Mouse (Mus musculus) forebrain, embryonic 10.5 days (tissue): Measurements from ENCODE around the gene Pacs2. TPM values are rescaled to one million over a fixed set of nuclear protein-coding genes. Genes with fewer than 3 reads are reported as not detected.

Experiments used
- DNase-seq: peaks from one replicate; pipeline ENCODE4 v3.0.0-alpha.2; 2017; ENCODE audit warnings: low spot score; ENCODE audit errors: extremely low spot score
- H3K27ac ChIP-seq: fragments of 300-500 bp; sonication (generic); 2 replicates; pipeline ENCODE4 v1.5.1; 2016; ENCODE audit warnings: mild to moderate bottlenecking
- H3K27me3 ChIP-seq: fragments of 300-500 bp; sonication (generic); 2 replicates; pipeline ENCODE4 v1.6.1; 2016; ENCODE audit warnings: mild to moderate bottlenecking; ENCODE audit not compliant: poor library complexity, severe bottlenecking
- H3K36me3 ChIP-seq: fragments of 300-500 bp; sonication (generic); replicated peaks from 2 replicates; pipeline ENCODE4 v1.6.1; 2016; ENCODE audit warnings: mild to moderate bottlenecking, moderate library complexity
- H3K4me1 ChIP-seq: fragments of 300-500 bp; sonication (generic); 2 replicates; pipeline ENCODE4 v1.6.1; 2016
- H3K4me3 ChIP-seq: fragments of 300-500 bp; sonication (generic); 2 replicates; pipeline ENCODE4 v1.5.1; 2016; ENCODE audit warnings: mild to moderate bottlenecking, moderate library complexity
- H3K9me3 ChIP-seq: fragments of 300-500 bp; sonication (generic); 2 replicates; pipeline ENCODE4 v1.6.1; 2016; ENCODE audit warnings: mild to moderate bottlenecking, moderate library complexity
- WGBS: fragments of 180-500 bp; shearing (Covaris S2); methylation state at CpG from one replicate; pipeline ENCODE4 v1.1.7; 2016; 5-methylcytosine and 5-hydroxymethylcytosine counted together
- polyA plus RNA-seq: library from polyadenylated mRNA; unstranded; fragments of >200 nt; fragmentation: Nextera tagmentation; extraction: Ambion mirVana; gene quantifications from 2 replicates; pipeline ENCODE4 v1.2.1, GENCODE M21; 2016

The Pacs2 gene
- polyA plus RNA-seq, result 16.9 and 18.3 TPM in 2 replicates

DNA sequence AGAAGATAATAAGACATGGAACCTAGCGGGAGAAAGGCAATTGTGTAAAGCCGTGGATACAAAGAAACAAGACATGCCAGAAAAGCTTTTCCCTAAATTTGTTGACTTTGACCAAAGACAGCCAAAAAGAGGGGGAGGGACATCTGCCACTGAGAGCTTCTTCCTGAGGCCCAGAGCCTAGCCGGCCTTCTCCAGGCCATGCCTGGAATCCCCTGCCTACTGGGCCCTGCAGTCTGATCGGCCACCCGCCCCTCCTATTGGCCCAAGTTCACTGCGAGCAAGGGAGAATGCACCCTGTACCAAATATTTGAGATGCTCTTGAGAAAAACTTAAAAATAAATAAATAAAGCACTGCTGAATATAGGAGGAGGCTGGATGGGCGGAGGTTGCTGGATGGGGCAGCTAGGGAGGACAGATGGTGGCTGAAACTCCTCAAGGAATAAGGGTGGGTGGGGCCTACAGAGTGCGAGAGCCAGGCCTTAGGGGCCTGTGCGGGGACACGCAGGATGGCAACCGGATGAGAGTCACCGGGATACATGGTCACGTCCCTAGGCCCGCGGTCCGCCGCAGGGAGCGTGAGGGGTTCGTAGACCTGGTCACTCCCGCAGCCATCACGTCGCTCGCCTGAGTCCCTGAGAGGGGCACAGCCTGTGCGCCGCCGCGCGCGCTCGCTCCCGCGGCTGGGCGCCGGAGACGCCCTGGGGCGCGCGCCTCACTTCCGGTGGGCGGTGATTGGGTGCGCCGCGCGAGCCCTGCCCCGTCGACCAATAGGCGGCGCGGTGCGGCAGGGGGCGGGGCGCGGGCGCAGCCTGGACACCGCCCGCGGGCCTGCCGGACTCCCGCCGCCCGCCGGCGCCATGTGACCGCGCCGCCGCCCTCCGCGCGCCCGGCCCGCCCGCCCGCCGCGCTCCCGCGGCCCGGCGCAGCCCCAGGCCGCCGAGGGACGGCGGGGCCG lies at the start of gene Pacs2:
Gene Pacs2, plus strand, starts transcription at position 905 of the 955 bp plus-strand sequence.
- Histone ChIP-seq H3K27me3 (no peaks in the 10 kb centered on the region), H3K27ac (peak within 1 kb of the TSS; percentile 95), H3K36me3 (peaks cover 10% of the 10 kb centered on the region), H3K9me3 (no peaks in the 10 kb centered on the region), H3K4me3 (peak within 1 kb of the TSS; percentile 94), H3K4me1 (peaks cover 49% of the 10 kb centered on the region)
- 9% methylated on average over 84 of the region's 85 CpGs for WGBS
- peak; percentile 86 for DNase-seq

DNA sequence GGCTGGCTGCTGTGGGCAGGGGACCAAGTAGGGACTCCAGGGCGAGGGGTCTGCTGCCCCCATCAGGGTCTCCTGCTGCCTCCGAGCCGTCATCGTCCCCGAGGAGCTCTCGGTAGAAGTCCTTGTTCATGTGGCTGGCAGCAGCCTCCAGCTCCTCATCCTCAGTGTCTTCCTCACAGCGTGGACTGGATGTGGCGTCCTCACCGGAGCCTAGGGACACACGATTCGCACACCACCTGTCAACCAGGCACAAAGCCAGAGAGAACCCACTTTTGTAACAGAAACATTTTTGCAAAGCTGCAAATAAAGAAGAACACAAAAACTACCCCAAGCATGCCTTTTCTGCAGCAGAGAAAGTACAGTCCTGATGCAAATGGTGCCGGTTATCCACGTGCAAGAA lies 48.5 kb upstream of the Pacs2 start:
- H3K27me3 ChIP-seq, result no peaks in the 10 kb centered on the region
- H3K27ac ChIP-seq, result no peak overlapping the region
- no peaks in the 10 kb centered on the region for H3K4me1 ChIP-seq
- peaks cover 100% of the 10 kb centered on the region for H3K36me3 ChIP-seq
- H3K4me3 ChIP-seq, result no peak overlapping the region
- DNase-seq, result no peak
- WGBS, result 91% methylated on average over 13 of the region's 13 CpGs
- no peaks in the 10 kb centered on the region for H3K9me3 ChIP-seq

DNA sequence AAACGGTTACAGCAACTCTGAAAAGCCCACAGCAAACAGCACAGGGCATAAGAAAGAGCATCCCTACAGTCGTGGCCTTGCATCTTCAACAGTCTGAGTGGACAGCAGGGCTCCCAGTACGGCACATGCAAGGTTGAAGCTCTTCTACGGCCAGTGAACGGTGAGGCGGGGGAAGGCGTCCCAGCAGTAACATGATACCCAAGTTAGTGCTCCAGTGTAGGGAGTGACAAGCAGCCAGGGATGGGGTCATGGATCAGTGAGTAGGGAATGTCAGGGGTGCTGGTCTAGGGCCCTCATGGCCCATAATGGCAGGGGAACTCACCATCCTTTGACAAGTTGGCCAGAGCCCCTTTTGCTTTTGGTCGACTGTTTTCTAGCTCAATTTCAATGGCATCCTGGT lies 45.4 kb upstream of the Pacs2 start:
- no peaks in the 10 kb centered on the region for H3K9me3 ChIP-seq
- H3K4me1 ChIP-seq, result no peaks in the 10 kb centered on the region
- WGBS, result 80% methylated on average over 8 of the region's 8 CpGs
- no peaks in the 10 kb centered on the region for H3K27me3 ChIP-seq
- no peak overlapping the region for H3K27ac ChIP-seq
- no peak overlapping the region for H3K4me3 ChIP-seq
- H3K36me3 ChIP-seq, result peaks cover 100% of the 10 kb centered on the region
- no peak for DNase-seq

DNA sequence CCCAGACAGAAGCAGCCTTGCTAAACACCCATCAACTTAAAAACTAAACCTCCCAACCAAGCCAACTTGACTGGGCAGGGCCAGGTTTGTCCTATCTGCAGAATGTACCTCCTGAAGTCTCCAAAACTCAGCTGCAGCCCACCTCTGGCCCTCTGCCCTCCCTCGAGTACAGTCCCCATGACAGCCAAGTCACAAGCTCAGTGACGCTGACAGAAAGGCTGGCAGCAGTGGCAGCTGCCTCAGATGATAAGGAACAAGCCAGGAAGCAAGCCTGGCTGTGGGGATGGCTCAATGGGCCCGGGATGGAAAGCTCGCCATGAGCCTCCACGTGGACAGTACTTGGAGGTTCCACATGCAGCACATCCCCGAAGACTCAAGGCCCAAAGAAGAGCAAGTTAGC lies 44.7 kb upstream of the Pacs2 start:
- 89% methylated on average over 6 of the region's 6 CpGs for WGBS
- H3K4me3 ChIP-seq, result no peak overlapping the region
- DNase-seq, result no peak
- H3K27me3 ChIP-seq, result no peaks in the 10 kb centered on the region
- no peaks in the 10 kb centered on the region for H3K9me3 ChIP-seq
- peaks cover 100% of the 10 kb centered on the region for H3K36me3 ChIP-seq
- no peaks in the 10 kb centered on the region for H3K4me1 ChIP-seq
- H3K27ac ChIP-seq, result no peak overlapping the region

DNA sequence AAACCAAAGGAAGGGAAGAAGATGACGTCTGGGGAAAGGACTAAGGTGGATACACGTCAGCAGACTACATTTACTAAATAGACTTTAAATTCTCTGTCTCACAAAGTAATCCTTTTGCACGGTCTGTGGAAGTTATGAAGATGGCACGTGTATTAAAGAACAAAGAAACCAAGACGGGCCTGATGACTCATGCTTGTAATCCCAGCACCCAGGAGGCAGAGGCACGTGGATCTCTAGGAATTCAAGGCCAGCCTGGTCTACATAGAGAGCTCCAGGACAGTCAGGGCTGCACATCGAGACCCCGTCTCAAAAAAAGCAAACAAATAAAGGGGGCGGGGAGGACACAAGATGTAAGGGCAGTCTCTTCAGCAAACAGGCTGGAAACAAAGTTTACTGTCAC lies 39.6 kb upstream of the Pacs2 start:
- H3K36me3 ChIP-seq, result peaks cover 80% of the 10 kb centered on the region
- H3K9me3 ChIP-seq, result no peaks in the 10 kb centered on the region
- DNase-seq, result no peak
- peaks cover 21% of the 10 kb centered on the region for H3K4me1 ChIP-seq
- WGBS, result 91% methylated on average over 9 of the region's 9 CpGs
- H3K27ac ChIP-seq, result no peak overlapping the region
- no peak overlapping the region for H3K4me3 ChIP-seq
- H3K27me3 ChIP-seq, result no peaks in the 10 kb centered on the region

DNA sequence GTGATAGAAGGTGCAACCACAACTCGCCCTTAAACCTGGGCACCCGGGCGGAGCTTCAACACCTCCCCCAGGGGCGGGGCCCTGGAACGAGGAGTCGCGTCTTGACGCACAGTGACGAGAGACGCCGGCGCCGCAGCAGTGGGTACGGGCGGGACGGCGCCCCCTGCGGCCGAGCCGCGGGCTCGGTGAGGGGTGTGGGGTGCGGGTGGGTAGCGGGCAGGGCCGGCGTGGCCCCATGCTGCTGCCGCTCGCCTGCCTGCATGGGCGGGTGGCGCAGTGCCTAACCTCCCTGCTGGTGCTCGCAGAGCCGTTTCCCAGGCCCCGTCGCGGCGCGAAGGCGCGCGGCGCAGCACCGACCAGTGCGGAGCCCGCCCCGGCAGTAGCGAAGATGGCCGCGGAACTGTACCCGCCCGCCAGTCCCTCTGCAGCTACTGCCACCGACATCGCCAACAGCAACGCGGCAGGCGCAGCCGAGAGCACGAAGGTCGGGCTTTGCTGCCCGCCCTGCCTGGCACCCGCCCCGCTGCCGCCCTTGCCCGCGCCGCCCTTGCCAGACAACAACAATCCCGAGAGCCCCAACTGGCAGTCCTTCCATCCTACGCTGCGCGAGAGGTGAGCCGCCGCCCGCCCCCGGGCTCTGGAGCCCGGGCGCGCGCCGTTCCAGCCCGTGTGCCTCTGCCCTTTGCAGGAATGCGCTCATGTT lies 37.8 kb upstream of the Pacs2 start, which contains the start of gene Btbd6:
Gene Btbd6, plus strand, starts transcription at position 112 of the 703 bp plus-strand sequence.
- peak; percentile 80 for DNase-seq
- Histone ChIP-seq H3K27ac (peak within 1 kb of the TSS; percentile 92), H3K27me3 (no peaks in the 10 kb centered on the region), H3K9me3 (no peaks in the 10 kb centered on the region), H3K4me3 (peak within 1 kb of the TSS; percentile 75), H3K4me1 (peaks cover 21% of the 10 kb centered on the region), H3K36me3 (peaks cover 80% of the 10 kb centered on the region)
- WGBS, result under 1% methylated on average over 78 of the region's 80 CpGs

DNA sequence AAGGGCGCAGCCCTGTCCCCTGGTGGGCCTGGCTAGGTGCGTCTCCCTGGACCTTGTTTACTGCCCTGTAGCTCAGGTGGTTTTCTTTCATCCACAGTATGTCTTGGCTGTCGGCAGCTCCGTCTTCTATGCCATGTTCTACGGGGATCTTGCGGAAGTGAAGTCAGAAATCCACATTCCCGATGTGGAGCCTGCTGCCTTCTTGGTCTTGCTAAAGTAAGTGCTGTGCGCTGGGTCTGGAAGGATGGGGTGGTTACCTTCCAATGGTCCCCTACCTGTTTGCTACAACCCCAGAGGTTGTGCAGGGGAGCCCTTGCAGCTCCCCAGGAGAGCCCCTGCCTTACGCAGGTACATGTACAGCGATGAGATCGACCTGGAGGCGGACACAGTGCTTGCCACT lies 37.2 kb upstream of the Pacs2 start:
- Histone ChIP-seq H3K4me1 (peaks cover 21% of the 10 kb centered on the region), H3K36me3 (peaks cover 80% of the 10 kb centered on the region), H3K9me3 (no peaks in the 10 kb centered on the region), H3K27me3 (no peaks in the 10 kb centered on the region), H3K27ac (peak overlapping the region; percentile 92), H3K4me3 (peak overlapping the region; percentile 75)
- 45% methylated on average over 12 of the region's 12 CpGs for WGBS
- DNase-seq, result no peak

DNA sequence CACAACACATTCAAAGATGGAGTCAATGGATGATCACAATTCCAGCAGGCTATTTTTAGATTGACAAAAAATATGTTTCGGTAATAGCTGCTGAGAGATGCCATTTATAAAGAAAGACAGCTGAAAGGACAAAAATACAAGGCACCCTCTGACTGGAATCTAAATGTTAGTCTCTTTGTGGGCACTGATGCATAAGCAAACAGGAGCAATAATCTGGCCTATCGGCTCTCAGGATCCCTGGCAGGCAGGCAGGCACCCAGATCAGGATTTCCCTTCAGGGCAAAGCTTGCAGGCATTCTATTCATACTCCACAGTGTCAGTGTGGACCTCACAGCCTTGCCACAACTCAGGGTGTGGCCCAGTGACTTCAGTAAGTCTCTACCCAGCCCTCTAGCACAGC lies 32.3 kb upstream of the Pacs2 start:
- no peaks in the 10 kb centered on the region for H3K9me3 ChIP-seq
- DNase-seq, result no peak
- H3K27me3 ChIP-seq, result no peaks in the 10 kb centered on the region
- peaks cover 93% of the 10 kb centered on the region for H3K36me3 ChIP-seq
- WGBS, result 87% methylated on average over 2 of the region's 2 CpGs
- H3K4me1 ChIP-seq, result peaks cover 7% of the 10 kb centered on the region
- H3K4me3 ChIP-seq, result no peak overlapping the region
- no peak overlapping the region for H3K27ac ChIP-seq

DNA sequence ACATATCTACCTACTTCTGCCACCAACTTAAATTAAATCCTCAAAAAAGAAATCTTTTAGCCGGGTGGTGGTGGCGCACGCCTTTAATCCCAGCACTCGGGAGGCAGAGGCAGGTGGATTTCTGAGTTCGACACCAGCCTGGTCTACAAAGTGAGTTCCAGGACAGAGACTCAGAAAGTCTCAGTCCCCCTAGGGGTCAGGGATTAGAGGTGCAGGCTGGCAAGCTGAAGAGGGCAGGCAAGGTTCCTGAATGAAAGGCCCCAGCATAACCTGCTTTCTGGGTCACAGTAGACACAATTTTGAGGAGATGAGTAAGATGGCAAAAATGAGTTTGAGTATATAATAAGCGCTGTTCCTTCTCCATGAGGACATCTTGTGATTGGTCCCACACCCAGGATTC lies 29.0 kb upstream of the Pacs2 start:
- Histone ChIP-seq H3K36me3 (peaks cover 83% of the 10 kb centered on the region), H3K27ac (no peak overlapping the region), H3K9me3 (no peaks in the 10 kb centered on the region), H3K4me1 (no peaks in the 10 kb centered on the region), H3K4me3 (no peak overlapping the region), H3K27me3 (no peaks in the 10 kb centered on the region)
- no peak for DNase-seq
- 94% methylated on average over 6 of the region's 6 CpGs for WGBS

DNA sequence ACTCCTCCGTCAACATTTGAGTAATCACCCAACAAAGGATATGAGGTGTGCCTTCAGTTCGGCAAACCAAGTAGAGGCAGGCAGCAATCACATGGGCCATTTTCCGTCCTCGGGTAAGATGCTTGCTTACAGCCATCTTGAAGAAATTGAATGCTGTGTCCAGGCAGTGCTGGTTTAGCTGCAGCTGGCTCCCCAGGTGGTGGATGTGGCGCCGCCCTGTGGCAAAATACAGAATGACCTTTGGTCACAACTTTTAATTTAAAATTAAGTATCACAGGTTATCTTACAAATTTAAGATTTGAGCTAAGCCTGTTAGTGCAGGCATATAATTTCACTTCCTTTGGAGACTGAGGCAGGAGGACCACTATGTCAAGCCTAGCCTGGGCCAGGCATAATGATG lies 26.4 kb upstream of the Pacs2 start:
- Histone ChIP-seq H3K36me3 (peaks cover 82% of the 10 kb centered on the region), H3K4me1 (no peaks in the 10 kb centered on the region), H3K4me3 (no peak overlapping the region), H3K27me3 (no peaks in the 10 kb centered on the region), H3K27ac (no peak overlapping the region), H3K9me3 (no peaks in the 10 kb centered on the region)
- no peak for DNase-seq
- WGBS, result 72% methylated on average over 6 of the region's 6 CpGs

DNA sequence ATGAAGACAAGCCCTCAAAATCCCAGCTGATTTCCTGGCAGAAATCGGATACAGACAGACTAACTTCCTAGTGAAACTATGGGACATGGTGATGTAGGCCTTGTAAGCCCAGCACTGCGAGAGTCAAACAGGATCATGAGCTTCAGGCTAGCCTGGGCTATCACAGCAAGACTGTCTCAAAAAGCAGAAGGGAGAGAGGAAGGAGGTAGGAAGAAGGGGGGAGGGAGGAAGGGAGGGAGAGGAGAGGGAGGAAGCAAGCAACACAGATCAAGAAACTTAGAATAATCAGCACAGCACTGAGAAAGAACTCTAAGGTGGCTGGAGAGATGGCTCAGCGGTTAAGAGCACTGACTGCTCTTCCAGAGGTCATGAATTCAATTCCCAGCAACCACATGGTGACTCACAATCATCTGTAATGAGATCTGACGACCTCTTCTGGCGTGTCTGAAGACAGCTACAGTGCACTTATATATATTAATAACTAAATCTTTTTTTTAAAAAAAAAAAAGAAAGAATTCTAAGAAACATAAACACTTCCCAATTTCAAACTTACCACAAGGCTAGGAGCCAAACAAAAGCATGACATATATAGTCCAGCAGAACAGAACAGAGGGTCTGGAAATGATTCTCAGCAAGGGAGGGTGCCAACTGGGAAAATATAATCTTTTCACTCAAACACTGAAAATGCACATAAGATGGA lies 23.5 kb upstream of the Pacs2 start:
- H3K36me3 ChIP-seq, result peaks cover 77% of the 10 kb centered on the region
- H3K27me3 ChIP-seq, result no peaks in the 10 kb centered on the region
- H3K27ac ChIP-seq, result no peak overlapping the region
- no peaks in the 10 kb centered on the region for H3K4me1 ChIP-seq
- DNase-seq, result no peak
- no peaks in the 10 kb centered on the region for H3K9me3 ChIP-seq
- no peak overlapping the region for H3K4me3 ChIP-seq
- WGBS, result 89% methylated on average over 5 of the region's 5 CpGs

DNA sequence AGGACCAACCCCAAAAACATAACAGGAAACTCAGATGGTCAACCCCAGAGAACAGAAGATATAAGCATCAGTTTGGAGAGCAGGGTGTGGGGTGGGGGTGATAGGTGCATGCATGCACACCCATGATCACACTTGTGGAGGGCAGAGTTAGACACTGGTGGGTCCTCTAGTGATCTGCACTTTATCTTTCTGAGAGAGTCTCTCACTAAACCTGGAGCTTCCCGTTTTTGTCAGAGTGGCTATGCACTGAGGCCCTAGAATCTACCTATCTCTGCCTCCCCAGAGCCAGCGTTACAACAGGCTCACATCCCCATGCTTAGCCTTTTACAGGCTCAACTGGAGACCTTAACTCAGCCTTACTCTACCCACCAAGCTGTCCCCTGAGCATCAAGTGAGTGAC lies 22.9 kb upstream of the Pacs2 start:
- Histone ChIP-seq H3K36me3 (peaks cover 77% of the 10 kb centered on the region), H3K27ac (no peak overlapping the region), H3K9me3 (no peaks in the 10 kb centered on the region), H3K4me3 (no peak overlapping the region), H3K4me1 (no peaks in the 10 kb centered on the region), H3K27me3 (no peaks in the 10 kb centered on the region)
- WGBS, result 89% methylated on average over 2 of the region's 2 CpGs
- DNase-seq, result no peak
